Mouse (Mus musculus) common myeloid progenitor, adult 5-6 weeks (primary cell): ENCODE results near the gene Pigu. TPM values are rescaled to one million over a fixed set of nuclear protein-coding genes. Genes with fewer than 3 reads are reported as not detected.
A peak's percentile ranks its signal among the peaks of the same experiment; 100 is the strongest.

Experiments used
- ATAC-seq: replicated peaks from 2 replicates; pipeline ENCODE4 v1.8.0; 2016; ENCODE audit warnings: low read depth, mild to moderate bottlenecking, moderate TSS enrichment, inconsistent platforms; ENCODE audit not compliant: poor library complexity, severe bottlenecking
- total RNA-seq: library from RNA; stranded (forward); fragments of 200-1000, 187-1606 nt; gene quantifications from 2 replicates; pipeline ENCODE4 v1.2.3, GENCODE M21; 2017

Pigu gene
- total RNA-seq, 1 experiment from 2014 or later = 36.7 TPM

DNA sequence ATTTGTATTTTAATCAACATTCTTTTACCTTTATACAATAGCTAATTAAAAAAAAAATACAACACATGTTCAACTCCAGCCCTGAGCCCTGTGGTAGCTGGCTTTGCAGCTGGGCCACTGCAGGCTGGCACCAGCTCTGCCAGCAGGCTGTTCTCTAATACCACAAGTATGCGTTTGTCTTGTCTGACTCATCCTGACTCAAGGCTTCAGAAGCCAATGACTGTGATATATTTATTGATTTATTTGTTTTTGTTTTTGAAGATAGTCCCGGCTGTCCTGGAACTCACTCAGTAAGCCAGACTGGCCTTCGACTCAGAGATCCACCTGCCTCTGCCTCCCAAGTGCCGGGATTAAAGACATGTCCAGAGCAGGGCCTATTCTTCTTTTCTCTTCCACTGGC lies 63.3 kb downstream of the Pigu start:
- no peak for ATAC-seq

DNA sequence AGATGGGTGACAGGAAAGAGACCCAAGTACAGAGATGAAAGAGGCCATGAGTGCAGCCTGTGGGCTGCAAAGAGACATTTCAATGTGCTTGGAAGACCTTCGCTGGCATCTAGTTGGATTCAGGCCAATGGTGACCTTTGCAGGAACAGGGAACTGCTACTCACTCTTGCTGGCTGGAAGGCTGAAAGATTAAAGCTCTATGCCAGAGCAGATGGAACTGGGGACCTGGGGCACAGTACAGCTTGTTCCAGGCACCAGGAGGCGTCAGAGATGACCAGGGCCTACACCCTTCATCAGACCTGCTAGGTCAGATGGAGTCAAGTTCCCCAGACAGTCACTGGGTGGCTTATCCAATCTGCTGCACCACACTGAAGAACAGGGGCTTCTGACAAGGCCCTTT lies 63.8 kb downstream of the Pigu start:
- ATAC-seq = no peak

DNA sequence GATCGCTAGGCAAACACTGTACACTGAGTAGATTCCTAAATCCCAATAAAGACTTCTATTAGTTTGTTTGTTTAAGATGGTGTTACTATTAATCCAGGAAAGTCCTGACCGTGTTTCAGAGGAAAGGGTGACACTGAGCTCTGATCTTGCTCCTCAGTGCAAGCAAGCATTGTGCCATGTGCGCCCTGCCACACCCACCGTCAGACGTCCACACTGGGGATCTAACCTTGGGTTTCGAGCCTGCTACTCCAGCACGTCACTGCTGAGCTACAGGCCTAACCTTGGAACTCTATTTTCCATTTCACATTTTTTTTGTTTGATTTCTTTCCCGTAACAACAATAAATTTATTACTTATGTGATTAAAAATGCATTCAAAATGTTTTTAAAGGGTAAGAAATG lies 67.2 kb downstream of the Pigu start:
- no peak for ATAC-seq

DNA sequence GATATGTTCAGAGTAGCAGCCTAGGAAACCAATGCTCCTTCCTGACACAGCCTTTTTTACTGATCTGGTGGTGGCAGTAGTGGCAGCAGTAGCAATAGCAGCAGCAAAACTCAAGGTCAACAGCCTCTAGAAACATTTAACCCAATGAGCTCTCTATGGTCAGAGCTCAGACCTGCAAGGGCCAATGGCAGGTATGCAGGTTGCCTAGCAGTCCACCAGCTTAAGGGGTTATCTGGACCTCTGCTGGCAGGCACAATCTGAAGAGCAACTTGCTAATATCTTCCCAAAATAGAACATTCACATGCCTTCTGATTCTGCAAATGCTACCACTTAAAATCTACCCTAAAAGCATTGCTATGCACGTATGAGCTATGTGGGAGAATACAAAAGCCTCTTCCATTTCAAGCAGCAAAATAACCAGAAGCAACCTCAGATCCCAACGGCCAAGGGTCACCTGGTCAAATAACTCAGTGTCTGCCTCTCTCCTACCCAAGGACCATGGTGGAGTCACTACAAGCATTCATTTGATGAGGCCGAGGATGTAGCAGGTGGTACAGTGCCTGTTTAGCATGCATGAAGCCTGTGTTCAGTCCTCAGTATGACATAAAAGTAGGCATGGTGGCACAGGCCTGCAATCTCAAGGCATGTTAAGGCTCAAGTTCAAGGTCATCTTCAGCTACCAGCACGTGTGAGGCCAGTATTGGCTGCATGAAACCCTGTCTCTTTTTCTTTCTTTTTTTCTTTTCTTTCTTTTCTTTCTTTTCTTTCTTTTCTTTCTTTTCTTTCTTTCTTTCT lies 69.6 kb downstream of the Pigu start:
- no peak for ATAC-seq

DNA sequence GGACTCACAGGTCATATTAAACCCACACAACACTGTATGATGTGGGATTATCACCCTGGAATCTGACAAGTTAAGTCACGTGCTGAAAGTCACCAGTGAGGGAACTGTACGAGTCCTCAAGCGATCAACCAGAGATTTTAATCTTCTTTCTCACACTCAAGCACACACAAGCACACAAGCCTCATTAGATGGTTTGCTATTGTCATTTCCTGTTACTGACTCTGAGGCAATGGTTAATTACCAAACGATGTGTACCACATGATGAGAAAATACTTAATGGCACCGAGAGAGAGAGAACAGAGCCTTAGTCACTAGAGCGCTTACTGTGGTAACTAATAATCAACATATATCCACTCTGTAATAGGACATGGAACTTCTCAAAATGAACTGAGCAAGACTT lies 71.5 kb downstream of the Pigu start:
- ATAC-seq = no peak

DNA sequence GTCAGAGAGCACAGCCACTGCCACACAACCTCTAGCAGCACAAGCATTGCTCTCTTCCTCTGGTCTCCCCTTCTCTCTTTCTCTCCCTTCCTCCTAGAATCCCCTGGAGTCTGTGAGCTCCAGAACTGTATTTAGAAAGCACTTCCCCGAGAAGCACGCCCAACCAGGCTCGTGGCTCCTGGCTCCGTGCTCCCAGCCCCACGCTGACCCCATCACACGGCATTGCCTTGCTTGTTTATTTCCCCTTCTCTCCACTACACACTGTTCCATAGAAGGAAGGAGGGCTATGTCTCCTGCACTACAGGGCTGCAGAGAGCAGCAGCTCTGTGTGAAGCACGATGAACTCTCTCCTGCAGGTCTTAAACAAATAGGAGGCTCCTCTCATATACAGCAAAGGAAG lies 72.6 kb downstream of the Pigu start:
- no peak for ATAC-seq

DNA sequence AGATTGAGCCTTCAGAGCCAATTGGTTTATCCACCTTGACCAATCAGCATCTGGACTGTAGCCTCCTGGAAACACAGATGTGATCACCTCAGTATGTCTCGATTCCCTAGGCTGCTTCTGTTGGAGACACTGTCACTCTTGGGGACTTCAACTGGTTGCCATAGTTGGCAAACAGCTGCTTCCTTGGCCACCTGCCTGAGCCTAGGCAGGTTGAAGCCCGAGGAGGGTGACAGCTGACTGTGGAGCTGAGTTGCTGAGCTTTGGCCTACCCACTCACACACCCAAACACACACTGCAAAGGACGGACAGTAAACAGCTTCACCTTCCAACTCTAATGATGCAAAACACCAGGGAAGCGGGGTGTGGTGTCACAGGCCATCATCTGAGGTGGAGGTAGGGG lies 73.4 kb downstream of the Pigu start:
- no peak for ATAC-seq

DNA sequence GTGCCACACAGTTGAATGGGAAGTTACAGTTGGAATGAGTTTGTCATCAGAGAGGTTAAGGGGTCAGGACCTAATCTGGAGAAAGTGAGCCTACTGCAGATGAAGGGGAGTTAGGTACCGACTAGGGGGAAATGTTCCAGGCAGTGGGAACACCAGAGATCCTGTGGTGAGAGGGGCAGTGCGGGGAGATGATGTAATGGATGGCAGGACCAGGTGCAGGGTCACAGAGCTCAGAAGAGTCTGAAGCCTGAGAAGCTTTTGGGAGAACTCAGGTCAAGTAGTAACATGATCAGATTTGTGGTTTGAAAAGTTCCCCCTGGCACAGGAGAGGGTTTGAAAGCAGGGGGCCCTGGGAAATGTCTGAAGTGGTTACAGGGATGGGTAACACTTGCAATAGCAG lies 77.1 kb downstream of the Pigu start:
- ATAC-seq = no peak

DNA sequence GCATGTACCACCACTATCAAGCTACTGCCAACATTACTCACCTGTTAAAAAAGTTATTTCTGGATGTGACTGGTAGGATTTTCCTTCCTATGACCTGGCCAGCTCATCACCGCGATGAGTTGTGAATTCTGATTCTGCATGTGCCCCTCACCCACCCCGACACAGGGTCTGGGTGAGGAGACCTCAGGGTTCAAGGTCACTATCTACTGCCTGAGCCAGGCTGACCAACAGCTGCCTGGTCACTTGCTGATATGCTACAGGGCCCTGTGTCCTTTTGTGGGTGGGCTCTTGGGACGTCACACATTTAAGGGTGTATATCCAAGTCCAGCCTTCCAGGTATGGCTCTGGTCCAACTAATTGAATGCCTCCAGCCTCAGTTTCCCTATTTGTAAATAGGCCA lies 78.1 kb downstream of the Pigu start:
- no peak for ATAC-seq

DNA sequence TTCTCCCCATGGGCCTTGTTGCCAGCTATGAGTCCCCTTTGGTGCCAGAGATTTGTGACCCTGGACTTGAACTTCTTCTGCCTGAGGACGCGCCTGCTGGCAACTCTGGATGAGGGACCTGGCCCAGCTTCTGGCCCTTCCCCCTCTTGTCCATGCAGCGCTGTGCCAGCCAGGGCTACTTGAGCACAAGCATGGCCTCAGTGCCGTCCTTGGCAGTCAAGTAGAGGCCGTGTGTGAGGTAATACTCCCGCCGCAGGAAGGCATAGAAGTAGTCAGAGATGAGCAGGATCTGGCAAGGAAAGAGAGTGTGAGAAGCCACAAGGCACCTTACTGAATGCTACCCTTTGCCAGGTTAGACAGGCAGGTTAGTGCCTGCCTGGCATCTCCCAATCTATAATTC lies 78.9 kb downstream of the Pigu start:
- ATAC-seq = no peak

DNA sequence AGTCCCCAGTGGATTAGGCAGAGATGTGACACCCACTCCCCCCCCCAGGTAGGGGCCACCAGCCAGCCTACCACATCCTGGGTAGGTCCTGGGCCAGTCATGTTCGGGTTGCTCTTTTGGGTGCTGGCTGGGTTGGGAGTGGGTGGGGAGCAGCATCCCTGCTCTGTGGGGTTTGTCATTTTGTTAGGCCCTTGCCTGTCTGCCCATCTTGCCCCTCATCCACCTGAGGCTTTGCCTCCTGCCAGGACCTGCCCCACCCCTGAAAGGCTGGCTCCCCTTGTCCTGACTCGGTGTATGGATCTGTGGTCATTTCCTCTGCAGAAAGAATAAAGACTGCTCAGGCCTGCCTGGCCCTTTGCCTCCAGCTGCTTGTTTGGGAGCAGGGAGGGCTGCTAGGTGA lies 79.5 kb downstream of the Pigu start:
- ATAC-seq = no peak

DNA sequence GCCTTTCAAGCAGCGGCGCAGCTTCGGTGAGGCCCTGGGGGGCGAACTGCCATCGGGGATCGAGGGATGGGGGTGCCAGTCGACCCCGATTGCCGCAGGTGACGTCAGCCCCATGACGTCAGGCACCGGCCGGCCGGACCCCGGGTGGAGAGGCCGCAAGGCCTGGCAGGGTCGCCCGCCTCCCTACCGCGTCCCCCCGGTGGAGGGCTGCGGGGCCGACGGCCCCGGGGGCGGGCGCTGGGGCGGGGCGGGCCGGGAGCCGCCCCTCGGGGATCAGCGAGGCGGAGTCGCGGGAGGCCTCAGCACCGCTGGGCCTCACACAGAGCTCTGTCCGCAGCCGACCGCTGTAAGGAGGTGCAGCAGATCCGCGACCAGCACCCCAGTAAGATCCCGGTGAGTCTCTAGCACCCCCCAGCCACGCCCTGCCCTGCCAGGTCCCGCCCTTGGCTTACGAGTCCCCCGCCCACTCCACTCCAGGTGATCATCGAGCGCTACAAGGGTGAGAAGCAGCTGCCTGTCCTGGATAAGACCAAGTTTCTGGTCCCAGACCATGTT lies 80.5 kb downstream of the Pigu start:
- ATAC-seq = peak; percentile 50

DNA sequence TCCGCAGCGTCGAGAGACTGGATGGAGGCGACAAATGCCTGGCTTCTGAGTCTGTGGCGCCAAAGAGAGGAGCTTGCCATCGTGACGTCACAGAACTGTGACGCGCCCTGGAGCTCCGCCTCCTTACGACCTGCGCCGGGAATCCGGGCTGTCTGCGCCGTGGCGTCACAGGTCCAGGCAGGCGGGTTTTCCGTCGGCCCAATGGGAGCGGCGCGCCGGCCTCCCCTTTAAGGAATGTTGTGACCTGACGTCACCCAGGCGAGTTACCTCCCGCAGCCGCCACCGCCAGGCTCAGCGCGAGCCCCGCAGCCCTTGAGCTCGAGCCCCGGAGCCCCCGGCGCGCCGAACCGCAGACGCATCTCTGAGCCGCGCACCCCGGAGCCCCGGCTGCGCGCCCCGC lies 81.0 kb downstream of the Pigu start, which contains the start of gene Map1lc3a:
Gene Map1lc3a, plus strand, starts transcription at position 103 of the 400 bp plus-strand sequence.
- peak; percentile 91 for ATAC-seq

DNA sequence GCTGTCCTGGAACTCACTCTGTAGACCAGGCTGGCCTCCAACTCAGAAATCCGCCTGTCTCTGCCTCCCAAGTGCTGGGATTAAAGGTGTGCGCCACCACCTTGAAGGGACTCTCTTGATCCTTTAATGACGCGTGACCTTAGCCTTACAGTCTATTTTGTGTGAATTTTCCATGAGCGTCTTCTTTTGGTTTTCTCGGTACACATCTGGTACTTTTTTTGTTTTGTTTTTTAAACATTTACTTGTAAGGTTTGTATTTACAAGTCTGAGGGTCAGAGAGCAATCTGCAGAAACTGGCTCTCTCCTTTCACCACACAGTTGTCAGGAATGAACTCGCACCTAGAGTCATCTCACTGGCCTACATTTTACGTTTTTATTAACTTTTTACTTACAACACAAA lies 83.6 kb downstream of the Pigu start:
- no peak for ATAC-seq

DNA sequence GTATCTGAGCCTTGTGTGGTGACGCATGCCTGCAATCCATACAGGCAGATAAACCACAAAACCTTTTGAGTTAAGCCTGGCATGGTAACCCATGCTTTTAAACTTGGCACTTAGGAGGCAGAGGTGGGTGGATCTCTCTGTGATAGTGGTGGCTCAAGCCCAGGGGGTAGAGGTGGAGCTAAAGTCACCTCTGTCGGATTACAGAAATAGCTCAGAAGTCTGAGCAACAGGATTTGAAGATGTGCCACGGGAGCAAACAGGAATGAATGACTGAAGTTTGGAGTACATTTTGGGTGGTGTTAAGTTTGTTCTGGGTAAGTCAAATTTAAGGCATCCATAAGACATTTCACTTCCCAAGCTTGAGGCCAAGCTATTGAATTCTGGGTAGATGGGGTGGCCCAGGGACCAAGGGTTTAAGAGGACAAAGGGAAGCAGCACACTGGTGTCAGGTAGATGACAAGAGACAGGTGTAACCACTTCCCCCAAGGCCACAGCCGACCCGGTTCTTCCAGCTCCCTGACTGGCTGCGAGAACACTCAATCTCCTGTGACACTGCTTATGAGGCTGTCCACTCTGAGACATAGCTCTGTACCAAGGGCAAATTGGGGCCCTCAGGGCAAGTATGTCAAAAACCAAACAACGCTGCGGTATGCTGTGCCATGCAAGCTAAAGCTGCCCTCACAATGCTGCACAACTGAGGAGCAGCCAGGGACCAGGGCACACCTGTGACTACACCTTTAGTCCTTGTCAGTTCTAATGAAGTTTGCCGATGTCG lies 84.6 kb downstream of the Pigu start:
- no peak for ATAC-seq

DNA sequence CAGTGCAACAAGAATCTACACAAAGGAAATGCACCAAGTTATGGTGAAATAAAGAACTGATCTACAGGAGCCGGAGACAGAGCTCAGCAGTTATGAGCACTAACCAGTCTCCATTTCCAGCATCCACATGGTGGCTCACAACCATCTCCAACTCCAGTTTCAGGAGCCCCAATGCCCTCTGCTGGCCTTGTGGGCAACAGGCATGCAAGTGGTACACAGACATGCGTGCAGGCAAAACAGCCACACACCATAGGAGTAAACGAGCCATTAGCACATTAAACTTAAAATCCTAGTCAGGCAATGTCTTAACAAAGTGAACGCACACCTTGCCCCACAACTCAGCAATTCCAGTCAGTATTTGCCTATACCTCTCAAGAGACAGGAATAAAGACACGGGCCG lies 85.3 kb downstream of the Pigu start:
- ATAC-seq = peak; percentile 51

DNA sequence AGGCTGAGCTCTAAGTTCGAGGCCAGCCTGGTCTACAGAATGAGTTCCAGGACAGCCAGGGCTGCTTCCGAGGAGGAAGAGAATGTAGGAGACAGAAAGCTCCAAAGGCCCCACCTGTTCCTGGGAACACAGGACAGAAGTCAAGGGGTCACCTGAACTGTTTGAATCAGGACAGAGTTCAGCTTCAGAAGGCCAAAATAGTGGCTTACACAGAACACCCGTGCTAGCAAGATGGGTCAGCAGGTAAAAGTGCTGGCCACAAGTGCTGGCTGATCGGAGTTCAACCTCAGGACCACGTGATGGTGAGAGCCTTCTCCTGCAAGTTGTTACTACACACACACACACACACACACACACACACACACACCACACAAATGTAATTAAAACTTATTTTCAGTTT lies 90.3 kb downstream of the Pigu start:
- ATAC-seq = no peak

DNA sequence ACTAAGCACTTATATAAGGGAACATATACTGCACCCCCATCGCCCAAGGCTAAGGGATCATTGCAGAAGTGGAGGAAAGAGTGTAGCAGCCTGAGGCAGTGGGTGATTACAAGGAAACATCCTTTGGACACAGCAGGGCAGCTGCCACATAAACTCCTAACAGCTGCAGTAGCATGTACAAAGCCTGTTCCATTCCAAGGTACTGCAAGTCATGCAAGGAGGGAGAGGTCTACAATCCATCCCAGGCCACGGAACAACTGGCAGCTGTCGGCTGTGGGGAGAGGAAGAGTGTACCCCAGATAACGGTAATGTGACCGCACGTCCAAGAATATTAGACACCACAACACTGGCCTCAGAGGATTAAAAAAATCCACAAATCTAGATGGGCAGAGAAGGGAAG lies 91.7 kb downstream of the Pigu start:
- ATAC-seq = no peak

DNA sequence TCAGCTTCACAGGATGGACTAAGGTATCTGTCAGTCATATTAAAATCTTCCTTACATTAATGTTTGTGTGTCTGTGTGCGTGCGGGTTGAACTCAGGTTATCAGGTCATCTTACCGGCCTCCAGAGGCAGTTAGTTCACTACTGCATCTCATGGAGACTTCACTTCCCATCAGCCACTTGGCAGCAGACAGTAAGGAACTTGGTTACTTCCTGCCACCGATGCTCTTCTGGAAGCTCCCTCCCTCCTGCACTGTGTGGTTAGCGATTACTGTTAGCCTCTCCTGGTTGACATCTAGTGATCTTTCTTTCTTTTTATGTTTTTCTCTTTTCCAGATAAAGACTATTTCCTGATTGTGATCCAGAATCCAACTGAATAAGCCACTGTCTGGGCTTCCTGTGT lies 107.6 kb downstream of the Pigu start:
- 0 out of 2 replicates have a peak, but pooled peaks have one; percentile 29 for ATAC-seq

DNA sequence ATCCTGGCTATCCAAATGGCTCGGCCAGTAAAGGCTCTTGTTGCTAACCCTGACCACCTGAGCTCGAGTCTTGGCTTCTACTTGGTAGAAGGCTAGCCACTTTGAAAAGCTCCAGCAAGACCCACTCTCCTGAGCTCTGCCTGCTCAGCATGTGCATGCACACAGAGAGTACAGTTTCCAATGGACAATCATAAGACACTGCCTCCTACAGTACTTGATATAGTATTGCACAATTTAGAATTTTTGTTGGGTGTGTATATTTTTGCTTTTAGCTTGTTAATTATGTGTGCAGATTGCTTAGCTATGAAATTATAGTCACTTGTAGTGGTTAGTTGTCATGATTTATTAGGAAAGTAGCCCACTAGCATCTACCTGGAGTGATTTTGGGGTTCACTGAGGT lies 108.5 kb downstream of the Pigu start:
- ATAC-seq = 0 out of 2 replicates have a peak, but pooled peaks have one; percentile 32

DNA sequence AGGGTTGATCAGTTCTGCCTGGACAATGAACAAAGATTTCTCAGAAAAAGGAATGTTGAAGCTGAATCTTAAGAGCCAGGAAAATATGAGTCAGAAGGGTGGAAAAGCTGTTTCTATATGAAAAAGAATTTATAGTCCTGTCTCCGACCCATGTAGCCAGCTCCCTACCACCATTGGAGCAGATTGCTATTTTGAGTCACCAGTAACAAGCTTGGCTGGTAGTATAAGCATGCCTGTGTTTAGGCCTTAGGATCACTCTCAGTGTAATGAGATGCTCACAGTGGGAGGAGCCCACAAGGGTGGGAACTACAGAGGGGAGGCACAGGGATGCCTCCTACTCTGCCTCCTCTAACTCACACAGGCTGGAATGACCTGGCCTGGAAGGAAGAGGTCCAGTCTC lies 109.0 kb downstream of the Pigu start:
- no peak for ATAC-seq
